Mouse (Mus musculus) intestine, embryonic 14.5 days (tissue): ENCODE data around the gene Hira. TPM values are rescaled to one million over a fixed set of nuclear protein-coding genes. Genes with fewer than 3 reads are reported as not detected.

ENCODE experiments used
- ATAC-seq: fragments of 200-750 bp; cut with Nextera tagmentation; replicated peaks from 2 replicates; pipeline ENCODE4 v1.8.0; 2017; ENCODE audit warnings: low read depth, moderate number of reproducible peaks, moderate TSS enrichment, moderate library complexity; ENCODE audit not compliant: low FRiP score, low TSS enrichment
- DNase-seq: peaks from one replicate; pipeline ENCODE4 v3.0.0-alpha.2; 2018; ENCODE audit warnings: low spot score
- H3K27ac ChIP-seq: fragments of 300-500 bp; sonication (generic); 2 replicates; pipeline ENCODE4 v1.5.1; 2014; ENCODE audit warnings: low read depth, mild to moderate bottlenecking, control low read depth
- H3K27me3 ChIP-seq: fragments of 300-500 bp; sonication (generic); replicated peaks from 2 replicates; pipeline ENCODE4 v1.6.1; 2014; ENCODE audit warnings: low read length, control low read depth; ENCODE audit not compliant: control insufficient read depth, insufficient read depth
- H3K36me3 ChIP-seq: fragments of 300-500 bp; sonication (generic); 2 replicates; pipeline ENCODE4 v1.6.1; 2014; ENCODE audit warnings: low read length, control low read depth; ENCODE audit not compliant: control insufficient read depth, insufficient read depth
- H3K4me1 ChIP-seq: fragments of 300-500 bp; sonication (generic); replicated peaks from 2 replicates; pipeline ENCODE4 v1.6.1; 2014; ENCODE audit warnings: low read length, control low read depth, mixed read lengths; ENCODE audit not compliant: control insufficient read depth, insufficient read depth
- H3K4me2 ChIP-seq: fragments of 300-500 bp; sonication (generic); 2 replicates; pipeline ENCODE4 v1.6.1; 2014; ENCODE audit warnings: low read length
- H3K4me3 ChIP-seq: fragments of 300-500 bp; sonication (generic); 2 replicates; pipeline ENCODE4 v1.5.1; 2014; ENCODE audit warnings: low read depth, low read length, control low read depth, mixed read lengths
- H3K9ac ChIP-seq: fragments of 300-500 bp; sonication (generic); 2 replicates; pipeline ENCODE4 v1.6.1; 2014; ENCODE audit warnings: mild to moderate bottlenecking, low read length
- H3K9me3 ChIP-seq: fragments of 300-500 bp; sonication (generic); 2 replicates; pipeline ENCODE4 v1.6.1; 2016; ENCODE audit warnings: low read length, control low read depth; ENCODE audit not compliant: control insufficient read depth
- polyA plus RNA-seq: library from polyadenylated mRNA; unstranded; fragments of >200 nt; fragmentation: Nextera tagmentation; extraction: Ambion mirVana; gene quantifications from 2 replicates; pipeline ENCODE4 v1.2.1, GENCODE M21; 2014

Hira gene
- polyA plus RNA-seq, 1 experiment from 2014 or later, result 15.8 TPM

GRCm38 (mm10) chr16:19014650-19015049, 137.8 kb downstream of the Hira start:
- Histone ChIP-seq H3K9me3 (no peaks in the 10 kb centered on the region), H3K27me3 (no peaks in the 10 kb centered on the region), H3K4me1 (no peaks in the 10 kb centered on the region), H3K4me3 (no peak overlapping the region), H3K36me3 (no peaks in the 10 kb centered on the region), H3K9ac (no peak overlapping the region), H3K4me2 (no peak overlapping the region), H3K27ac (no peak overlapping the region)
- ATAC-seq (no peak), DNase-seq (no peak)

Other genes starting within 250 kb of the Hira start
- 29.3 and 29.9 TPM in 2 replicates for gene Sept5, start 247.1 kb upstream of the Hira start, polyA plus RNA-seq
- gene Cldn5, start 100.2 kb upstream of the Hira start, polyA plus RNA-seq, result 21.9 and 24.8 TPM in 2 replicates
- gene Ufd1, start 65.3 kb upstream of the Hira start, polyA plus RNA-seq, result 62.3 and 74.9 TPM in 2 replicates
- 48.0 and 51.2 TPM in 2 replicates for gene Cdc45, start 65.0 kb upstream of the Hira start, polyA plus RNA-seq
- 41.1 and 42.9 TPM in 2 replicates for gene 2510002D24Rik, start 40.5 kb upstream of the Hira start, polyA plus RNA-seq
- gene Gm28539, start 40.5 kb upstream of the Hira start, polyA plus RNA-seq, result not detected in 2 replicates
- gene Mrpl40, start 175 bp upstream of the Hira start, polyA plus RNA-seq, result 92.6 and 92.9 TPM in 2 replicates